Mouse (Mus musculus): ENCODE results near the gene Atf6.

The Atf6 gene

GRCm38 (mm10) chr1:170786570-170787341 is 80.8 kb downstream of the Atf6 start:
- TF ChIP-seq GATA4 (IDR thresholded peaks at IDR 0.05; ENCODE audit: insufficient replicate concordance, low read length): no peak

- TF ChIP-seq GATA4 (IDR thresholded peaks at IDR 0.05; ENCODE audit: insufficient replicate concordance, low read length): no peak
Measured at GRCm38 (mm10) chr1:170777688-170778087, 89.9 kb downstream of the Atf6 start.

- no peak for TF ChIP-seq GATA4 (IDR thresholded peaks at IDR 0.05; ENCODE audit: insufficient replicate concordance, low read length)
Measured at GRCm38 (mm10) chr1:170774431-170774830, 93.1 kb downstream of the Atf6 start.

GRCm38 (mm10) chr1:170773506-170773905 is 94.1 kb downstream of the Atf6 start:
- TF ChIP-seq GATA4 (IDR thresholded peaks at IDR 0.05; ENCODE audit: insufficient replicate concordance, low read length): no peak

- TF ChIP-seq GATA4 (IDR thresholded peaks at IDR 0.05; ENCODE audit: insufficient replicate concordance, low read length): no peak
Measured at GRCm38 (mm10) chr1:170771437-170772003, 96.1 kb downstream of the Atf6 start.

- TF ChIP-seq GATA4 (IDR thresholded peaks at IDR 0.05; ENCODE audit: insufficient replicate concordance, low read length): no peak
Measured at GRCm38 (mm10) chr1:170770691-170771090, 96.9 kb downstream of the Atf6 start.

GRCm38 (mm10) chr1:170766997-170767396 is 100.6 kb downstream of the Atf6 start:
- TF ChIP-seq GATA4 (IDR thresholded peaks at IDR 0.05; ENCODE audit: insufficient replicate concordance, low read length): no peak

GRCm38 (mm10) chr1:170764798-170765197 is 102.8 kb downstream of the Atf6 start:
- no peak for TF ChIP-seq GATA4 (IDR thresholded peaks at IDR 0.05; ENCODE audit: insufficient replicate concordance, low read length)

- TF ChIP-seq GATA4 (IDR thresholded peaks at IDR 0.05; ENCODE audit: insufficient replicate concordance, low read length): no peak
Measured at GRCm38 (mm10) chr1:170761634-170762033, 105.9 kb downstream of the Atf6 start.

GRCm38 (mm10) chr1:170753597-170753996 is 114.0 kb downstream of the Atf6 start:
- TF ChIP-seq GATA4 (IDR thresholded peaks at IDR 0.05; ENCODE audit: insufficient replicate concordance, low read length): no peak

GRCm38 (mm10) chr1:170751797-170752196 is 115.8 kb downstream of the Atf6 start:
- TF ChIP-seq GATA4 (IDR thresholded peaks at IDR 0.05; ENCODE audit: insufficient replicate concordance, low read length): no peak

- no peak for TF ChIP-seq GATA4 (IDR thresholded peaks at IDR 0.05; ENCODE audit: insufficient replicate concordance, low read length)
Measured at GRCm38 (mm10) chr1:170746523-170746922, 121.0 kb downstream of the Atf6 start.

- TF ChIP-seq GATA4 (IDR thresholded peaks at IDR 0.05; ENCODE audit: insufficient replicate concordance, low read length): no peak
Measured at GRCm38 (mm10) chr1:170741497-170742246, 125.9 kb downstream of the Atf6 start.

- no peak for TF ChIP-seq GATA4 (IDR thresholded peaks at IDR 0.05; ENCODE audit: insufficient replicate concordance, low read length)
Measured at GRCm38 (mm10) chr1:170734866-170735265, 132.7 kb downstream of the Atf6 start.

- no peak for TF ChIP-seq GATA4 (IDR thresholded peaks at IDR 0.05; ENCODE audit: insufficient replicate concordance, low read length)
Measured at GRCm38 (mm10) chr1:170732596-170732890, 135.0 kb downstream of the Atf6 start.

Measured in liver, adult (tissue).